Mouse (Mus musculus) monocyte, adult 2 months (primary cell): ENCODE measurements around the gene Ccdc188.

ENCODE experiments used
- DNase-seq, 2 experiments: peaks; one replicate each; pipeline ENCODE4 v3.0.0; 2022; ENCODE audit warnings: low spot score in 2 of 2, low read depth in 1 of 2

Gene Ccdc188

DNA sequence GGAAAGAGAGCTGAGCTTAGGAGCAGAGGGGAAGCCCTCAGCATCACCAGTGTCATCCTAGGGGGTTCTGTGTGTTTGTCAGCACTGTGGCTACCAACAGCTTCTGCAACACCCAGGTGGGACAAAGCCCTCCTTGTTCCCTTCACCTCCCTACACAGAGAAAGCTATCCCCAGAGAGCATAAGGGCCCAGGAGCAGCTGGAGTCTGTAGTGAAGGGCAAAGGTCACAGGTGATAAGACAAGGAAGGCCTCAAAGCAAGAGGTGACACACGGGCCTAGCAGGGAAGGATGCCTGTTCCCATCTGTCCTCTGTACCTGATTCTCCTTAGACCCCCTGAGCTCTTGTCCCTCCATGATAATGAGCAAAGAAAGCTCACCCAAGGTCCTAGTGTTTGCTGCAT, 16.1 kb upstream of the Ccdc188 start:
- DNase-seq, result no peak

GRCm38 (mm10) chr16:18202061-18202460, 15.6 kb upstream of the Ccdc188 start:
- DNase-seq, result no peak

GRCm38 (mm10) chr16:18203430-18204091, 14.1 kb upstream of the Ccdc188 start:
- no peak for DNase-seq

DNA sequence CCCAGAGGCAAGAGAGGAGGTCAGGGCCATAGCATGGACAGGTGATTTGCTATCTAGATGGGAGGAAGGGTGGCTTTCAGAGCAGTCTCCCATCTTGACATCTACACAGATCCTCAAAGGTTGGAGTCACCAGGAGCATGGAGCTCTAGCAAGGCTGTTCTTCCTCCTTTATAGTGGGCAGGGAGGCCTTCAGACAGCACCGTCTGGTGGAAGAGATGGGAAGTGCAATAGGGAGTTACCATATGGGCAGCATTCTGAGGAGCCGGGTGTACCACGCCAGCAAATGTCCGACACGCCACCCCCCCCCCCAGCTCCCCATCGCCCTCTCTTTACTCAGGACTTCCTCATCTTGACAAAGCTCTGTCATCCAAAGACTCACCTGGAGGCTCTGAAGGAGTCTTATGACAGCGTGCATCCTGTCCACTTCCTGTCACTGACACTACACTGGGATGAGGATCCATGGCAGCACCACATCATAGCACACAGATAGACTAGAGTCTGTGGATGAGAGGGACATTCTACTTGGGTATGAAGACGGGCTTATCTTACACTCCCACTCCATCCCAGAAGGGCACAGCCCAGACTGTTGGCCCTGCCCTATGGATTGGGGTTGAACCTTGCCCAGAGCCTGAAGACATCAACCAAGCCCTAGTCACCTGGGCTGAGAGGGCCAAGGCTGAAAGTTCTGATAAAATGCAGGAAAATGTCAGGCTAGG, 6.8 kb upstream of the Ccdc188 start:
- DNase-seq, result peak in 1 of 2 experiments; percentile 55

GRCm38 (mm10) chr16:18211417-18212171, 6.1 kb upstream of the Ccdc188 start:
- DNase-seq, result peak; percentile 29 to 49

GRCm38 (mm10) chr16:18213689-18214088, 4.0 kb upstream of the Ccdc188 start:
- DNase-seq, result no peak

GRCm38 (mm10) chr16:18214858-18215257, 2.8 kb upstream of the Ccdc188 start:
- no peak for DNase-seq

DNA sequence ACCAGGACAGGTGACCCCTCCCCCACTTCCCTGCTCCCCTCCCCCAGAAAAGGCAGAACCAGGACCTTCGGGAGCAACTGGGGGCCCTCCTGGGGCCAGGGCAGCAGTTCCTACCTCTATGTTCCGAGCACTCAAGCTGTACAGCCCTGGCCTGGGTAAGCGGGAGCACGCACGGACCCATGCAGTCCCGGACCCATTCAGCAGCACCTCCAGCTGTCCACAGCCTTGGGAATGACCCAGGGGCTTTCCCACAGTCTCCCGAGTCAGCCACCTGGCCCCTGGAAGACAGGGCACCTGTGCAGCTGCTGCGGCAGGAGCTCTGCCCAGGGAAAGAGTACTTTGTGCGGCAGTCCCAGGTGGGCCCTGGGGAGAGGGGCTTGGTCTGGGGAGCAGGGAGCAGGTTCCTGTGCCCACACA, 909 bp downstream of the Ccdc188 start:
- DNase-seq, result no peak

- DNase-seq, result no peak
These were observed 2.3 kb downstream of the Ccdc188 start for GRCm38 (mm10) chr16:18220001-18220400.

DNA sequence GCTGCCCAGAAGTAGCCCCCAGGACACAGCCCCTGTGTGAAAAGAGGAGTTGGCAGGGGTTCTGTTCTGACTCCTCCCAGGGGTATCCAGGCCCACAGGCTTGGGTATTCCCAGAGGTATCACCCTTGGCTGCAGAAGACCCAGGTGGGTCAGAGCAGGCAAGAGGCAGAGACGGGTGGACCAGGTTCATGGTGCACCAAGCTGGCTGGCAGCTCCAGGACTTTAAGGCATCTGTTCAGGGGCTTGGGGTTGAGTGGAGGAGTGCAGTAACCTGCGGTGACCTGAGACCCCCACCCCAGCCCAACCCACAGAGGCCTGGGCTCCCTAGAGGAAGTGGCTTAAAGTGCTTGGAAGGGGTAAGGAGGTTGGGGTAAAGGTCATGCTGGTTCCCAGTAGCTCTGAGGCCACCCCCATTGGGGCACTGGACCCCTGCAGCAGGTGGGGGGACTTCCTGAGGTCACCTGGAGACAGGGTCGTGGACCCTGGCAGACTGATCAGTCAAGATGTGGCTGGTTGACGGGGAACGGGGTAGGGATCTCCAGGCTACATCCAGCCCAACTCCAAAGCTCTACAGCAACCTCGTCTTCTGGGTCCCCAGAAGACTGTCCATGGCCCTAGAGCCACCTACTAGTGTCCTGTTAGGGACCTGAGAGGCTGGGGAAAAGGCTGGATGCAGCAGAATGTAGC, 3.3 kb downstream of the Ccdc188 start:
- DNase-seq, result no peak

- no peak for DNase-seq
These were observed 3.8 kb downstream of the Ccdc188 start for GRCm38 (mm10) chr16:18221543-18221898.

DNA sequence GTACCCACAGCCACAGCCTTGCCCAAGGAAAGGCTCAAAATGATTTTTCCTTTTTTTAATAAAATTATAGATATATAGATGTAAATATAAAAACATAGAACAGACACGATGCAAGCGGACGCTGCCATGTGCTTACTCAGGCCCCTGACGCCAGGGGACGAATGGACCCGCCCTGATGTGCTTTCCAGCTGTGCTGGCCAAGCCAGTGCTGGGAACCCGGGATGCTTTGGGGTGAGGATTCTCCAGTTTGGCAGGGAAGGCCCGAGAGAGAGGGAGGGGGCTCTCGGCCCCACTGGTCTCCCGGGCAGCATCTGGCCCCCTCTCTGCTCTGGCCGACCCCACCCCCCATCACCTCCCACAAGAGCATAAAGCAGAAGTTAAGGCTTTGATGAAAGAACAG, 4.5 kb downstream of the Ccdc188 start:
- DNase-seq, result no peak

DNA sequence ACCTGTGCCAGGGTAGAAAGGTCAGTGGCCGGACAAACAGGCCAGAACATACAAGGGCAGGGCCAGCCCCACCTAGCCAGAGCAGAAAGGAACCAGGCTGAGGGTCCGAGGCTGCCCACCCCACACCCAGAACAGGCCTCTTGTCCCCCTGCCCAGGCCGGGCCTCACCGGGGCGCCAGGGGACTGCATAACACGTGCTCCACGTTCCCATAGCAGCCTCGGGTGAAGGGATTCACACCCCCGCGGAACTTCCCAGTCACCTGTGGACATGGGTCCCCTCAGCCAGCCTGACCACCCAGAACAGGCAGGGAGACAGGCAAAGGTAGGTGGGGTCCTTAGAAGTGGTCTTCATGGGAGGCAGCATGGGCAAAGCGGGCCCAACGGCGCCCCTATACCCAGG, 9.5 kb downstream of the Ccdc188 start:
- DNase-seq, result no peak

DNA sequence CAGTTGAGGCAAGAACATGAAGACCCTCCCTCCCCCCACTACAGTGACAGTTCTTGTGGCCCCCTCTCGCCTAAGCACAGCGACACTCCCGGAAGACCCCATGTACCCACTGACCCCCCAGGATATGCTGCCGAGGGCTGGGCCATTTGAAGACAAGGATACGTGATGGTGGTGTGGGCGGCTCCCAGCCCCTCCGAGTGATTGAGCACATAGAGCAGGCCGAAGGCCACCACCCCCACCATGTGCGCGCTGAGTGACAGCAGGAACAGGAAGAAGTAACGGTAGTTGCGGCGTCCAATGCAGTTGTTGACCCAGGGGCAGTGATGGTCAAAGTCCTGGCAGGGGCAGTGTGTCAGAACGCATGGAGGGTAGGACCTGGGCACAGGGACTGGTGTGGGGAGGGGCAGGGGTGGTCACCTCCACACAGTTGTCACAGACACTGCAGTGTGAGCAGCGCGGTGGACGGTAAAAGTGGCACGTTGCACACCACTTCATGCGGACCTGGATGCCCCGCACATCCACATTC, 10.3 kb downstream of the Ccdc188 start:
- DNase-seq, result no peak

DNA sequence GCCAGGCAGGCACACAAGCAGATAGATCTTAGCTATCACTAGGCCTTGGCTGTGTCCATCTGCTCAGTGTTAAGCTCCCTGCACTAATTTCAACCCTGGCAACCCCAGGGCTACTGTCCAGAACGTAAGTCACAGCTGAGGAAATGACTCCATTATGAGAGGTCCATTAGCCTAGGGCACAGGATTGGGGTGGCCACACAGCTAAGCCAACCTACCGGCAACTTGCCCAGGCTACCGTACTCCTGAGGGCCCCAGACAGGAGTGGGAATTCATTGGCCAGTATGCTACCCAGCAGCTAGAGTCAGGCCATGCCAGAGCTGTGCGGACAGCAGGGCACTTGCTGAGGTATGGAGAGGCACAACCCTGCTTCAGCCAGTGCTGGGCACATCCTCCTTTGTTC, 11.2 kb downstream of the Ccdc188 start:
- DNase-seq, result no peak

DNA sequence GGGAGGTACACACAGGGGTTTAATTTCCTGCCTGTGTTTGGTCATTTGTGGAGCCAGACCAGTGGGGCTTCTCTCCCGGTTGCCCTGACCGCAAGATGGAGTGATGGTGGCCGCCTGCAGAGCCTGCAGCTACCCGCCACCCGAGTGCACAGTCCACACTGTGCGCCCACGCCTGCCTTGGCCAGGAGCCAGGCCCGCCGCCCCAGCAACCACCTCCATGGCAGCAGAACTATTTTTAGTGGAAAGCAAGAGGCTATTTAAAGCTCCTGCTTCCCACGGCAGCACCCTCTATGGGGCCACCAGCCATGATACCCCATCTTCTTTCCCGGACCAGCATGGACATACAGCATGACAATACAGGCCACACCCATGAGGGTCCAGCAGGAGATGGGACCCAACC, 11.9 kb downstream of the Ccdc188 start:
- no peak for DNase-seq

DNA sequence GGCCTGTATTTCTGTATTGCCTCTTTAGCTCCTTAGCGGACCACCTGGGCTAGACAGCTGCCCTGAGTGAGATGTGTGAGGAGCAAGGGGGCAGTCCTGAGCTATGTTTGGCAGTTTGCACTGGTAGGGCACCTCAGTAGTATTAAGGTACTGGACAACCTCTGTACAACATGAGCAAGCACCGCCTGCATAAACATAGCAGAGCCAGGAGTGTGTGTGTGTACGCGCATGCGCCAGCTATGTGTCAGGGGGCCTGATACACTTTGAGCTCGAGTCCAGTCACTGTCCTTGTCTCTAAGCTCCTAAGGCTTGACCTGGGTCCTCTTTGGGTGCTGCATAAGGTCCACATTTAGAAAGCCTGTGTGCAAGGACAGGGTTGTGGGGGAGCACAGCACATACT, 12.9 kb downstream of the Ccdc188 start:
- no peak for DNase-seq

- no peak for DNase-seq
These were observed 13.4 kb downstream of the Ccdc188 start for GRCm38 (mm10) chr16:18231047-18231446.

- no peak for DNase-seq
These were observed 13.8 kb downstream of the Ccdc188 start for GRCm38 (mm10) chr16:18231451-18231850.

DNA sequence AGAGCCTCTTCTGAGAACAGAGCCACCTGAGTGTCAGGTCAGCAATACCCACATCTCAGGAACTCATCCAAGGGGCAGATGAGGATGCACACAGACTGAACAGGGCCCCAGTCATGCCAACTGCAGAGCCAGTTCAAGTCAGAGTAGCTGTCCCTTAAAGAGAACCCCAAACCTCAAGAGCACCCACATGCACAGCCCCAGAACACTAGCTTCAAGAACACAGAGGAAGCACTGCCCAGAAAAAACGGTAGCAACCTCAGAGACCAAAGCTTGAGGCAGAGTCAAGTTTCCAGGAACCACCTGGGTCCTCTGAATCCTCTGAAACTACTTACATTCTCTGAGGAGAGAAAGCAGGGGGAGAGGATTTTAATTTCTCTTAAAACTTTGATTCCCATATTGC, 15.8 kb downstream of the Ccdc188 start:
- DNase-seq, result no peak

DNA sequence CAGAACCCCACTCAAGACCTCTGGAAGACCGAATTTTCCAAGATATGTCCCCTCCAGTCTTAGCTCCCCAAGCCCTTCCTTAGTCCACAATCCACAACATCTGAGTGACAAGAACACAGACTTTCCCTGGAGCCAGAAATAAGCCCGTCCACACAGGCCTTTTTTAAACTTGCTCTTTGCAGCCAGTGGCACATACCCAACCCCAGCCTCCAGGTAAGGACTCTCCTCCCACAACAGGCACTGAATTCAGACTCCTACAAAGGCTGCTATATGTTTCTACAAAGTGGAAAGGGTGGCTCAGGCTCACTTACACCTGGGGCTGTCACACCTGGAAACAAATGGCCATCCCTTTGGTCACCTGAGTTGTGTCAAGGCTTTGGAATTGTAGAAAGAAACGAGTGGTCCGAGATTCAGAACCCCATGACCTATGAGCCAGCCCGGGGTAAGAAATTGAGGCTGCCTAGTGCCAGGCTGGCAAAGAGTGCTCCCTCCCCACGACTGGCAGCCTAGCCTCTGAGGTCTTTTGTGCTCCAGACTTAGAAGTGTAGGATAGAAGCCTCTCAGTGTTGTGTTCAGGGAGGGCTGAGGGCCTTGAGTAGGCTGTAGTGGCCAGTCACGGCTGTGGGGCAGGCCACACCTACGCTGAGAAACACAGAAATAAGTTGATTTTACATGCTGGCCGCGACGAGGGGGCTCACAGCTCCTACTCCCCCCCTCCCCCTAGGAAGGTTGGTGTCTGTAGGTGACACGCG, 16.4 kb downstream of the Ccdc188 start:
- no peak for DNase-seq
